Mouse (Mus musculus) thymus, postnatal 25 days (tissue): ENCODE measurements around the gene Psrc1.

Experiments
- DNase-seq: peaks from one replicate; pipeline ENCODE4 v3.0.0; 2022

Psrc1 gene

DNA sequence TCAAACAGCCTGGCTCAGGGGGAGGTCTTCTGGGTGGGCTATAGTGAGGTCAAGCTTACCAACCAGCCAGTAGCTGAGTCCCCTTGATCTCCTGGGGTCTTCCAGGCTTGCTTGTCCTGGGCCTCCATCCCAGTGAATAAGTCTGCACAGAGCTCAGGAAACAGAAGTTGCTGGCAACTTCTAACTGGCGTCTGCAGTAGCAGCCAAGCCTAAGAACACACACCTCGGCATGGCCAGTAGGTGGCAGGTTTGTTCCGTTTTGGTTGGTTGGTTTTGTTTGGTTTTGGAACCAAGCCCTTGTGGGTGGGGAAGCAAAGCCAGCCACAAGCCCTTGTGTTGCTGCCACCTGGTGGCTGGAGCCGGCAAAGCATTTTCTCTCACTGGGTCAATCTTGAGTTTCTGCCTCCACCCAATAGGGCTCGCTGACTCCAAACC is 5.5 kb downstream of the Psrc1 start:
- peak; percentile 96 for DNase-seq

DNA sequence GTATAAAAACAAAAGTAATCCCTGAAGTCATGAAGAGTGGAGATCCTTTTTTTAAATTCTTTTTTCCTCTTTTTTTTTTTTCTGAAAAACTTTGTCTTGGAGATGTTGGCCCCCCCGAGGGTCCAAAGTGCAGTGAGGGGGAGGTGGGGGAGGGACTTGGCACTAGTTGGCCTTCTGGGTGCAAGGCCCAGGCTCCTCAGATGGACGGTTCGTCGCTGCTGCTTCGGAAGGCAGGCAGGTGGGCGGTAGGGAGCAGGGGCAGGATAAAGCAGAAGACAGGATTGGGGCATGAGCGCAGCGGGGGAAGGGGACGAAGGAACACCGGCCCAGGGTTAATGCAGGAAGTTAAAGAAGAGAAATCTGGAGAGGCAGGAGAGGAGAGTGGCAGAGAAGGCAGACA is 8.7 kb downstream of the Psrc1 start:
- no peak for DNase-seq

DNA sequence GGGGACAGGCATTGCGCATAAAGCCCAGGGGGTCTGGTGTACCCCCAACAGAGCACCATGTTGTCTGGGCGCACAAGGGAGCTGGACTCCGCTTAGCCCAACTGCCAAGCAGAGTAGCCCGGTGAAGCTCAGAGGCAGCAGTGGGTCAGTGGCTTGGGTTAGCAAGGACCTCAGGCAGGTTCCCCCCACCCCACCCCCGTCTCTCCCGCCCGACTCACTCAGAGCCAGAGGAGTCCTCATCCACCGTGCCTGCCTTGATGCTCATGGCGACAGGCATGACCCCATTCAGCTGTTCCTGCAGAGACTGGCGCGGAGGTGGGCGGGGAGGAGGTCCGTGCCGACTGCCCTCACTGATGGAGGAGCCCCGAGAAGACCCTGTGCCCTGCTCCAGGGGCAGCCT is 9.2 kb downstream of the Psrc1 start:
- no peak for DNase-seq

DNA sequence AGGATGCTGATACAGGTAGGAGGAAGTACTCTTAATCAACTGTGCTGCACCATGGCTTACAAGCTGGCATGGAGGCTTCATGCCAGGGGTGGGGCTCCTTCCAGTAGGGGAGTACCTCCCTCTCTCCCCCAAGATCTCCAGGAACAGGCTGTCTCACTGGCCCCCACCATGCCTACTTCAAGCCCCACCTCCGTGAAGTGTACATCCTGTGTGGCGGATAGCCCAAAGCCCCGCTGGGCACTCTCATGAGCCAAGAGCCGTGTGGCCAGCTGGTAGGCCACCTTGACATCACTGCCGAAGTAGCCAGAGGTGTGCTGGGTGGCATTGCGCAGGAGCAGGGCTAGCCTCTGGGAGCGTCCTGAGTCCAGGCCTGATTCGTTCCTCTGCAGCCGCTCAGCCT is 14.6 kb downstream of the Psrc1 start:
- no peak for DNase-seq

DNA sequence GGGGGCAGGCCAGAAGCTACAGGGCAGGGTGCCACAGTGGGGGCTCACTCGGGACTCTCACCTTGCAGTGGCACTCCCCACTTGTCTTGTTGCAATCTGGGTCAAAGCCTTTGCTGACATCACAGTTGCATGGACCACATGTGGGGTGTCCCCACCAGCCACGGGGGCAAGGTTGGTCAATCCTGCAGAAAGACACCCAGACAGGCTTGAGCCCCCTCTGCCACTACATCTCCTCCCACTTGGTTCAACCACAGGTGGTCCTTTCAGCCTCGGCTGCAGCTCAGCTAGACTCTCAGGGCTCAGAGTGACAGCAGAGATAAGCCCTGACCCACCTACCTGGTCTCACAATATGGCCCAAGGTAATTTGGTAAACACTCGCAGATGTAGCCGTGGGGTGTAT is 16.8 kb downstream of the Psrc1 start:
- no peak for DNase-seq

DNA sequence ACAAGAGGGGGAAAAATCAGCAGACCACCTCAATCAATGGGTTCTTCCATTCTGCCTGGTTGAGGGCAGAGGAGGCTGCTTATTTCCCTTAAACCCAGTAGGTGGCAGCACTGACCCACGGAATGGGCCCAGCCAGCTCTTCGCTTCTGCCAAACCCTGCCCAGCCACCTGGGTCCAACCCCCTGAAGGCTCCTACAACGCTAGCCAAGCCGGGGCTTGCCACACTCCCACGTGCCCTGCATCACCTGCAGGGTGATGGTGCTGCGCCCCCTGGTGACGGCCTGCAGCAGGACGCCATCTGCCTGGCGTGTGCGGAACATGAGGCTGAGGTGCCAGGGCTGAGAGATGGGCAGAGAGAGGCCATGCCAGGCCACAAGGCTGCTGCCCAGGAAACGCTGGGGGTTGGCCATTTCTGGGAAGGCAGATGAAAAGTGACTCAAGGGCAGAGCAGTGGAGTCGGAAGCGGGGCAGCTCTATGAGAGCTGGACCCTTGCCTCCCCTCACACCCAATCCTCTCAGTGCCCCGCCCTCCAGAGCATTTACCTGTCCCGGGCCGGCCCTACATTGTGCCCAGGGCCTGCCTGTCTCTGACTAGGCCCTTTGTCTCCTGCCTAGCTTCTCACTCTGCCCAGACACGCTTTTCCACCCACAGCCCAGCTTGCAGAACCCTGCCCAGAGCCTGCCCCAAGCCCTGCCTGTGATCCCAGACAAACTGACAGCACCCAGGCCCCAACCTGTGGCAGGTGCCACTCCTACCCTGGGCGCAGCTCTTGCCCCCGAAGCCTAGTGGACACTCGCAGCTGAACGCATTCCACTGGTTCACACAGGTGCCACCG is 18.3 kb downstream of the Psrc1 start:
- peak; percentile 94 for DNase-seq

DNA sequence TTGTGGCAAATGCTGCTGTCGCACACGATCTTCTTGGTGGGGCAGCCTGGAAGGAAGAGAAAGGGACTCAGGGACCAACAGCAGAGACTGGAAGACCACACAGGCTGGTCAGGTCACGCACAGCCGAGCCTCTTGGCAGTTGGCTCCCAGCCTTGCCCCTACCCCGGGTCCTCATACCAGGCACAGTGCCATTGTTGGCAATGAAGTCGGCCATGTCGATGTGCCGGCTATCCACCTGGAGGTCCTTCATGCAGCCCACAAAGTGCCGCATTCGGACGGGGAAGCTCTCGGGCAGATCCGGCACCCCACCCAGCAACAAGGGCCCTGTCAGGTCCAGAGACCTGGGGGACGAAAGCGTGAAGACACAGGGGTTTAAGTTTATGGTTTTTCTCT is 18.9 kb downstream of the Psrc1 start:
- DNase-seq: no peak

DNA sequence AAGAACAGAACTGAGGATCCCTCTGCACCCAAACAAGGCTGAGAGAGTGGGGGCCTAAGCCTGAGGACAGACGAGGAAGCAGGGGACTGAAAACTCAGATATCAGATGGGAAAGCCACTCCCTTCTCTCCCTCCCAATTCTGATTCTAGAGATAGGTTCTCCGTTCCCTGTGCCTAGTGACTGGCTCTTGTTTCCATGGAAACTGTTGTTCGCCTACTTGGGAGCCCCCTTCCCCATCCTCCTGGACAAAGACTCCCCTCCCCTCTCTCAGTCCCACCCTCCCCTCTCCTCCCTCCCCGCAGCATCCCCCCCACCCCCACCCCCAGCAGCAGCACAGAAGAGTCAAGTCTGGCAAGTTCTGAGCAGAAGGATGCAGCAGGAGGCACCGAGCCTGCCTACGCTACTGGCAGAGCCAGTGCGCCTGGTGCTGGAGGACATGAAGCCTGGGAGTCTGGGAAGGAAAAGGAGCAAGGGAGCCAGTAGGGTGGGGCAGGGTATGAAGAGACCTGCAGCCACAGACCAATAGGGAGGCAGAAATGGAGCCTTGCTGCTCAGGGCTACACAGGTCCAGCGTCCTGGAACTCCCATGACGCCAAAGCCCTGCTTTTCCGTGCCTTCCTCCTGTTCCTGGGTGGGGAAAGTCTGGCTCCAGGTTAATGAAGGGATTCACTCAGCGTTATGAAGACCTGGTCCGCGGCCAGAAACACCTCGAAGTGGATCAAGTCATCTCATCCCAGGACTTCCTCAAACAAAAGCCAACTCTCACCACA is 22.1 kb downstream of the Psrc1 start:
- no peak for DNase-seq

DNA sequence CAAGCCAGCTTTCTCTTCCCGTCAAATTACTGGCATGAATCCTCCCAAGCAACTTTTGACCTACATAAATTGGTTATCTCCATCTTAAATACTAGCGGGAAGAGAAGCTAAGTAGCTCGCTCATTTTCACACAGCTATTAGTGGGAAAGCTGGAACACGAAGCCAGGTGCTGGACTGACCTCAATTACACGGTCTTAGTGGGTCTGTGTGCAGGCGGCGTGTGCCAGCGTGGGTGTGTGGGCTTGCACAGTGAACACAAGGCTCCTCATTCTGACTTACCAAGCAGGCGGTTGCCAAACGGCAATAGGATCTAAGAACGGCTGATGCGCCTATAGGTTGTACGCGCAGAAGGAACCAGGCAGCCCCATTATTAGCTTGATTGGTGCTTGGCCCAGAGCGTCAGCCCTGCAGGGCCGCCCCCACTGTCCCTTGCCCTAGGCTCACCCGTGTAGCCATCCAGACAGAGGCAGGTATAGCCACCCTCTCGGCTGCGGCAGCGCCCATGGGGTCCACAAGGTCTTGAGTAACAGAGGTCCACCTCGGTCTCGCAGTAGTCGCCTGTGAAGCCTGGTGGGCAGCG is 22.8 kb downstream of the Psrc1 start:
- no peak for DNase-seq

DNA sequence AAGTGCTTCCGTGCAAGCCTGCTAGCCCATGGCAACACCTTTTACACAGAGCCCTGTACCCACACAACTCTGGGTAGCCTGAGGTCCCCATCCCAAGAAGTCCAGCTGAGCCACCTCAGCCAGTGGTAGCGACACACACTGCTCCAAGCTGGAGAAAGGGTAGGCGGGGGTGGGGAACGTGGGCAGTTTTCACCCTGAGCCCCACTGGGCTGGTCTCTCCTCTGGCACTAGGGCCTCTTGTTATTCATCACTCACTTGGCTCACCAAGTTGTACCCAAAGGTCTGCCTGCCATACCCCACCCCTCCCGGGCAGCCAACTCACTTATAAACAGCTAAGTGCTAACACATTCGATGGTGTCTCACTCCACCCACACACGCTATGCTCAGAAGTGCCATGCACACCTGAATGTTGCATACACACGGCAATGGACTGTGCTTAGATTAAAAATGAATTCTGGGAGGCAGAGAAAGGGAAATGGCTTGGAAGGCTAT is 24.9 kb downstream of the Psrc1 start:
- DNase-seq: no peak

DNA sequence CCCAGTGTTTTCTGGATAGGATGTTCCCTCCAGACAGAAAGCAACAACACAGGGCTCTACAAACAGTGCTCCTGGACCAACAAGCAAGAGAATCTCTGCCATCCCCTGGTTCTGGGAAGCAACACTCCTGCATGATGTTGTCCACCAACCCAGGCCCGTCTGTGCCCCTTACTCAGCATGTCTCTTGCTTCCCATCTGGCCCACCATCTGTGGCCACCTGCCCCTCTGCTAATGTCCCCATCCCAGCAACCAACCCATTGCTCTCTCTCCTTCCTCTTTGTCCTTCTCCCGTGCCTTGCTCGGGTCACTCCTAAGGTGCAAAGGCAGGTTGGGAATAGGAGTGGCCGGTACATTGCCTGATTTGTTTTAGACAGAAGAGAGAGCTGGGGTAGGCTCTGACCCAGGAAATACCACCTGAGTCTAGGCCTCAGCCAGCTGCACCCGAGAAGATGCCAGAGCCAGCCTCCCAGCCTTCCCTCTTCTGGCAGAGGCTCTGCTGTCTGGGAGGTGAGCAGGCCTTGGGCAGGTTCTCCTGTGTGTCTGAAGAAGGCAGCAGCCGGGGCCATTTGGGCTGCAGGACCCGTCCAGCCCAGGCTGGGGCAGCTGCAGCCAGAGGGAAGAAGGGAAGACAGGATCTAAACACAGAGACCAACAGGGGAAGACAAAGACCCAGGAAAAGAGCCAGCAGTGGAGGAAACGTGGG is 26.2 kb downstream of the Psrc1 start:
- DNase-seq: no peak

DNA sequence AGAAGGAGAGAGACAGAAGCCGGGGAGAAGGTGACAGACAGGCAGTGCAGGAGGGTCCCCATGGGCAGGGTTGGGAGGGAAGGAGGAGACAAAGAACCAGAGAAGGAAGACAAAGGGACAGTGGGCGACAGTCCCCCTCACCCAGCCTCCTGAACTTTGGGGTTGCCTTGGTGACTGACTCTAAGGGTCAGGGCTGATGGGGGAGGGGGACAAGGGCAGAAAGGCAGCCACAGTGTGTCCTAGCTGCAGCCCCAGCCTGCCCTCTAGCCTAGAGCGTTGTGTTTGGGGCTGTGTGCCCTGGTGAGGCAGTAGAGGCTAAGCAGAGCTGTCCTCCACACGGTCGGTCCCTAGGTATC is 26.7 kb downstream of the Psrc1 start:
- no peak for DNase-seq

DNA sequence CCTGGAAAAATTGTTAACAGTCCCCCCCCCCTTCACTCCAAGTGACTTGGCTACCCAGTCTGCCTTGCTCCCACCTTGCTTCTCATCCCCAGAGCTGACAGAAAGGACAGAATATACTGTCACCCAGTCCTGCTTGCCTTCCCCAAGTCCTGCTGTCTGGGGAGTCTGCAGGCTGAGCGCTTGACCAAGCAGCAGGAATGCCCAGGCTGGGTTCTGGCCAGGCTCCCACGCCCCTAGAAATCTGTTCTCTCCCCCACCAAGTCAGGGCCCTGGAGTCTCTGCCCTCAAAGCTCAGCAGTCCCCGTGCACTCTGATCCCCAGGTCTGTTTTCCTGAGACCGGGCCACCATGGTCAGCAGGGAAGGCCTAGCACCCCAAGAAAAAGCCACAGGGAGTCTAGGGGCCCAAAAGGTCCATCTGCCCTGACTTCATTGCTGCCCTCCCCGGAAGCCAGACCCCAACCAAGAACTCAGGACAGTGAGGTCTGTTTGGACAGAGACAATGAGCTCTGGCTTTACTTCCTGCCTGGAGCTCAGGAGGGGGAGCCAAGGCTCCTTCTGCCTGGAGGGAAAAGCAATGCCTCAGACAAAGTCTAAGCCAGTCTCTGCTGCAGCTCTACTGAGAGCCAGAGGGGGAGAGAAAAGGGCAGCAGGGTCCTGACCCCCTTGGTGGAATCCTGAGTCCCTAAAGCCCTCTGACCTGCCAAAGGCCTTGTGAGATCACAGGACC is 27.6 kb downstream of the Psrc1 start:
- DNase-seq: no peak

DNA sequence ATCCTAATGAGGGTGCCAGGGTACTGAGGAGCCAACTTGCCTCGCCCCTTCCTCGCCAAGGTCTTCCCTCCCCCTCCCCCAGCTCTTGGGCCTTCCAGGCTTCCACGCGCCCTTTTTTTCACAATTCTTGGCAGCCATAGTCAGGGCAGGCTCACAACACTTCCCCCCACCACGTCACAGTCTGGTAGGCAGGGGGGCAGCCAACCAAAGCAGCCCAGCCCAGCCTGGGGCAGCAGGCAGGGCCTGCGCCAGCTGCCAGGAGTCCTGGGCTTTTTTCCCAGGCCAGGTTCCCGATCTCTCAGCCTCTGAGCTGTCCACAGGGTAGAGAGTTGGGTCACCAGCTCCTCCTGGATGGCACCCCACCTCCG is 28.1 kb downstream of the Psrc1 start:
- DNase-seq: no peak

DNA sequence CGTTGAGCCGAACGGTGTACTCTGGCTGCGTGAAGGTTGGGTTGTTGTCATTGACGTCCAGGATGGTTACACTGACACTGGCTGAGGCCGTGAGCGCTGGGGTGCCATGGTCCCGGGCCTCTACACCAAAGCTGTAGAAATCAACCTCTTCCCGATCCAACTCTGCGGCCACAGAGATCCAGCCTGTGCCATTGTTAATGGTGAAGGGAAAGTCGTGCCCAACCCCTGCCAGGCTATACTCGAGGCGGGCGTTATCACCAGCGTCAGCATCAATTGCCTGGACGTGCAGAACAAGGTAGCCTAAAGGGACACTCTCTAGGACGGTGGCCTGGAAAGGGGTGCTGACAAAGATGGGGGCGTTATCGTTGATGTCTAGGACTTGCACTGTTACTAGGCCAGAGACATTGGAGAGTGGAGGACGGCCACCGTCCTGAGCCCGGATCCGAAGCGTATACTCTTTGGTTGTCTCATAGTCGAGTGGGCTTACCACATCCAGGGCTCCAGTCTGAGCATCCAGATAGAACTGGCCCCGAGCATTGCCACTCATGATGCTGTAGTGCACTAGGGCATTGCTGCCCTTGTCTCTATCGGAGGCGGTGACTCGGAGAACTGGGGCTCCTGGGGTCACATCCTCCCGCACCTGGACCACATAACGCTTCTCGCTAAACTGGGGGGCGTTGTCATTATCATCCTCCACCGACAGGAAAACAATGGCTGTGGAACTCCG is 30.2 kb downstream of the Psrc1 start:
- no peak for DNase-seq

DNA sequence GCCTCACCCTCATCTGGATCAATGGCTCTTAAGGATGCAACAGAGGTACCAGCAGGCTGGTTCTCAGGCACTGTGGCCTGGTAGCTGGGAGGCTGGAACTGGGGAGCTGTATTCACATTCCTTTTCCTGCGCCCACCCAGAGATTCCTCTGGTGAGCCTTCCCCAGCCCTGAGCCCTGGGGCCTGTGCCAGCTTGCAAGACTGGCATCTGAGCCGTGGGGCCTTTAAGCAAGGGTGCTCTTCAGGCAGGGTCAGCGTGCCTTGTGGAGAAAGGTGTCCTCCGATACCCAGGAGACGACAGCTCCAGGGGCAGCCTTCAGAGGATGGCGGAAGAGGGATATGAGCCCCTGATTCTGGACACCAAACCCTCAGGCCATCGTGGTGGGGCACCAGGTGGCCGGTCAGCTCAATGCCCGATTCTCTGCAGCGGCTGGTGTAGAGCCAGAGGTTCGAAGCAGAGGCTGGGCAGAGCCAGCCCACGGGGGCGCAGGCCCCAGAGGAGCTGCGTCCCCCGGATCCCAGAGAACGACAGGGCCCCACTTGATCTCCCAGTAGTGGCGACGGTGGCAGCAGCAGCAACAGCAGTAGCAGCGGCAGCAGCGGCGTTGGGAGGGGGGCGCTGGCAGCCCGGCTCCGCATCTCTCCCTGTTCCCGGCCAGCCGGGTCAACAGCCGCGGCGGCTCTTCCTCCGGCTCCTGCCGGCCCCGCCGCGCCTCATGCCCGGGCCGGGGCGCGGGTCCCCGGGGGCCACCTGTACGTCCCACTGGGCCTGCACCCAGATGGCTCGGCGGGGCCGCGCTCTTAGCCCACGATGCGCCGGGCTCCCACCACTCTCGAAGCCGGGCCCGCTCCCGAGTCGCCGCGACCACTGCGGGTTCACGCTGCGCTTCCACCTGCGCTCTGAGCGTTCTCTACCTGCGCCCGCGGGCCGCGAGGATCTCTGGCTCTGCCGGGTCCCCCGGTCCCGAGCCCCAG is 31.5 kb downstream of the Psrc1 start, which contains the start of gene Celsr2:
Gene Celsr2, minus strand, starts transcription at position 696 of the 974 bp plus-strand sequence.
- peak; percentile 55 for DNase-seq

DNA sequence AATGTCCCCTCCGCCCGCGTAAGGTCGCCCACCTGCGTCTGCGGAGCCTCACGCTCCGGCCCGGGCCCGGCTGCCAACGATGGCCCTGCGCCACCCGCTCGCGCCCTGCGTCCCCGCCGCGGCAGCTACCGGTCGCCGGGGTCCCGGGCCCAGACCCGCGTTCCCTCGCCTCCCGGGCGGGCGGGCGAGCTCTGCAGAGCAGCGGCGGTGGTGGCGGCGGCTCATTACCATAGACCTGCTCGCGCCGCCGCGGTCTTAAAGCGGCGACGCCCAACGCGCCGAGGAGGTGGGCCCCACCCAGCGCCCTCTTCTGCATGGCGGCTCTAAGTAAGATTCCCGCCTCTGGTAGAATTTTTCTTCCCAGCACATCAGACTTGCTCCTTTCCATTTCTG is 32.2 kb downstream of the Psrc1 start:
- DNase-seq: peak; percentile 85

DNA sequence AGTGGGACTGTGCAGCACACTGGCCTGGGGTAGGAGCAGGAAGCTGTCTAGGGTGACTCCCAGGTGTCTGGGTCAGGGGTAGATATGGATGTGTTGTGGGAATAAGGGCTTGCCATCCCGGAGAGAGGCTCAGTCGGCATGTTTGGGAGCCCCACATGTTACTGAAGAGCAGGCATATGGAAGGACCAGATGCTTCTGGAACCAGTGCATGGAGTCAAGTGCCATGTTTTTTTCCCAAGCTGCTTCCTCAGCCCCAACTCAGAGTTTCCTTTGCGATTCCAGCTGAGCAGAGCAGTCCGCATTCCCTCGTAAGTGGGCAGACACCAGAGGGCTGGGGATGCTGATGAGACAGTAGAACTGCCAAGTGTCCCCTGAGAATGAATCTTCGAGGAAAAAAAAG is 39.4 kb downstream of the Psrc1 start:
- DNase-seq: no peak

DNA sequence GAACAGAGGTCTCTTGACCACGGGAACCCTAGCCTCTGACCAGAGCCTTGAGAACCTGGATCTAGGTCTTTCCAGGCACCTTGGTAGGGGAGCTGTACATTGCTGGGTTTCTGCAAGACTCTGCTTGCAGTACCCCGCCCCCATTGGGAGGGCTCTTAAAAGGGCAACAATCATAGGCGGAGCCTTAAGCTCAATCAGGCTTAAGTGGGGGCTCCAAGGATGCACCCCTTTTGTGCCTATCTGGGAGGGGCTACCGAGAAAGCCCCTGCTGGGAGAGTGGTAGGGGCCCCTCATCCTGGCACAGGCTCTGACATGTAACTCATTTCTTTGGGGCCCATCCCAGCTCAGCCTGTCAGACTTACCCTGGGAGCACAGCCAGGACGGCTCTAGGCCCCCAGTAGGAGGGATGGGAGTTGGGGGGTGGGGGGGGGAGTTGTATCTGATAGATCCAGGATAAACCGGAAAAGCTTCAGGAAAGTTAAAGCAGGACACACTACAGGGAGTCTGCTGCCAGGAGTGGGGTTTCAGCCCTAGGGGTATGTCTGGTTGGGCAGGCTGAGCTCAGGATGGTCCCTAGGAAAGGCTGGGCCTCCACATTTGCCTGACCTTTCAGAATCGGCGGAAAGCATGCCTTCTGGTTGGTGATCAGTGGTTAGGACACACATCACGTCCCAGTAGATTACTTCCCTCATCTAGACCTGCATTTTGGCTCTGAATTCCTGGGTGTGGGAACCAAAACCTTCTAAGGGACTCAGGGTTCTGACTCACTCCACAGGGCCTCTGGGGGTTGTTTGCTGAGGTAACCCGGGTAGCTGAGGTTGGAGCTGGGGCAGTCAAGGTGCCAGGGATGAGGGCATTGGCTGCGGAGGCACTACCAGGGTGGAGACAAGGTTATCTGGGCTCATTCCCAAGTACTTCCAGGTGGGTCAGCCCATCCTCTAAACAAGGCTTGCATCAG is 40.5 kb downstream of the Psrc1 start:
- peak; percentile 50 for DNase-seq
